Mouse (Mus musculus): Measurements from ENCODE around the gene Cdh1. TPM values are rescaled to one million over a fixed set of nuclear protein-coding genes. Genes with fewer than 3 reads are reported as not detected.
A peak's percentile ranks its signal among the peaks of the same experiment; 100 is the strongest.

Gene Cdh1
- polyA plus RNA-seq, 1 experiment from 2014 or later = 26.5 TPM

DNA sequence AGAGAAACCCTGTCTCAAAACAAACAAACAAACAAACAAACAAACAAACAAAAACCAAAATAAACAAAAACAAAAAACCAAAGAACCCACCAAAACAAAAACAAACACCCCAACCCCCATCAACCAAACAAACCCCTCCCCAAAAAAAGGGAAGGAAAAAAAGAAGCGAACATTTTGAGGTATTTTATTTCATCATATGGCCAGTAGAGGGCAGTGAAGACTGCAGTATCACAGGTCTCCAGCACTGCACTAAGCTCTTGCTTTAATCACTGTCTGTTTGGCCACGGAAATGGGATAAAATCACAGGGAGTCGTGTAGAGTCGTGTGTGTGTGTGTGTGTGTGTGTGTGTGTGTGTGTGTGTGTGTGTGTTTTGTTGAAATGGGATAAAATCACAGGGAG, 84.3 kb downstream of the Cdh1 start:
- no peak overlapping the region for H3K9ac ChIP-seq (ENCODE audit: low read depth, low read length)
- no peaks in the 10 kb centered on the region for H3K27me3 ChIP-seq (ENCODE audit: control insufficient read depth, insufficient read depth, low read depth, low read length)
- no peak overlapping the region for H3K27ac ChIP-seq (ENCODE audit: low read length)
- WGBS (ENCODE audit: insufficient replicate concordance) = 1% methylated on average over 4 of the region's 4 CpGs
- H3K4me3 ChIP-seq (ENCODE audit: low read depth, low read length) = no peak overlapping the region
- H3K4me2 ChIP-seq (ENCODE audit: low read depth, low read length) = no peak overlapping the region
- H3K36me3 ChIP-seq (ENCODE audit: control insufficient read depth, insufficient read depth) = no peaks in the 10 kb centered on the region; the same call in 1 of the 2 replicates
- no peaks in the 10 kb centered on the region; the same call in none of the 2 replicates for H3K4me1 ChIP-seq (ENCODE audit: control insufficient read depth, low read depth, low read length)
- no peak for ATAC-seq (ENCODE audit: low read depth)
- H3K9me3 ChIP-seq (replicated peaks; ENCODE audit: control insufficient read depth, low read length) = no peaks in the 10 kb centered on the region

DNA sequence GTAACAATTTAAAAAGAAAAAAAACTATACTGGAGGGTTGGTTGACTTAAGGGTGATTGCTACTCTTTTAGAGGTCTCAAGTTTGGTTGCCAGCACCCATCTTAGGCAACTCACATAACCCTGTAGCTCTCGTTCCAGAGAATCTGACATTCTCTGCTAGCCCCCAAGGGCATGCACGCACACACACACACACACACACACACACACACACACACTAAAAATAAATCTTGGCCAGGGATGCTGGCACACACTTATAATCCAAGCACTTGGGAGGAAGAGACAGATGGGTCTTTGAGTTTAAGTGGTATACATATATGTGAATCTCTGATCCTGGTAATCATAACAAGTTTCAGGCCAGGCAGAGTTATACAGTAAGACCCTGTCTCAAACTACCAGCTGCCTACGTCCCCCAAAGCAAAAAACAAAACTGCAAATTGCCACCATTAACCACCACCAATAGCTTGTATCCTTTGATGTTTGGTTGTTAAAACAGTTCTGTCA, 94.6 kb downstream of the Cdh1 start:
- ATAC-seq (ENCODE audit: low read depth) = no peak
- Histone ChIP-seq H3K9me3 (replicated peaks; ENCODE audit: control insufficient read depth, low read length) (no peaks in the 10 kb centered on the region), H3K27me3 (ENCODE audit: control insufficient read depth, insufficient read depth, low read depth, low read length) (no peaks in the 10 kb centered on the region), H3K9ac (ENCODE audit: low read depth, low read length) (no peak overlapping the region), H3K4me1 (ENCODE audit: control insufficient read depth, low read depth, low read length) (no peaks in the 10 kb centered on the region; the same call in 1 of the 2 replicates), H3K4me3 (ENCODE audit: low read depth, low read length) (no peak overlapping the region), H3K36me3 (ENCODE audit: control insufficient read depth, insufficient read depth) (no peaks in the 10 kb centered on the region; the same call in none of the 2 replicates), H3K27ac (ENCODE audit: low read length) (no peak overlapping the region), H3K4me2 (ENCODE audit: low read depth, low read length) (no peak overlapping the region)
- 58% methylated on average over 3 of the region's 3 CpGs for WGBS (ENCODE audit: insufficient replicate concordance)

DNA sequence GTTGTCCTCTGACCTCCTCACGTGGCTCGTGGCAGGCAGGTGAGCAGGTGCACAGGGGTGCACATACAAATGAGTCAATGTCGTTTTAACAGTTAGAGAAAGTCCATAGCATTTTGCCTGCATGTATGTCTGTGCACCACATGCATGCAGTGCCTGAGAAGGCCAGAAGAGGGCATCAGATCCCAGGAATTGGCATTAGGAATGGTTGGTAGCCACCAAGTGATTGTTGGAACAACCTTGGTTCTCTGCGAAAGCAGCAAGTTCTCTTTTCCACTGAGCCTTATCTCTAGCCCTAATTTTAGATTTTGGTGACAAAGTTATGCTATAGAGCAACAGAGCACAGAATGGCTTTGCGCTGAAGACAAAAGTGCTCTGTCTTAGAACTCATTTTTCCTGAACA, 96.4 kb downstream of the Cdh1 start:
- Histone ChIP-seq H3K4me2 (ENCODE audit: low read depth, low read length) (no peak overlapping the region), H3K9ac (ENCODE audit: low read depth, low read length) (no peak overlapping the region), H3K27me3 (ENCODE audit: control insufficient read depth, insufficient read depth, low read depth, low read length) (no peaks in the 10 kb centered on the region), H3K4me1 (ENCODE audit: control insufficient read depth, low read depth, low read length) (no peaks in the 10 kb centered on the region; the same call in 1 of the 2 replicates), H3K27ac (ENCODE audit: low read length) (no peak overlapping the region), H3K9me3 (replicated peaks; ENCODE audit: control insufficient read depth, low read length) (no peaks in the 10 kb centered on the region), H3K36me3 (ENCODE audit: control insufficient read depth, insufficient read depth) (no peaks in the 10 kb centered on the region; the same call in none of the 2 replicates), H3K4me3 (ENCODE audit: low read depth, low read length) (no peak overlapping the region)
- WGBS (ENCODE audit: insufficient replicate concordance) = 49% methylated on average over 5 of the region's 5 CpGs
- no peak for ATAC-seq (ENCODE audit: low read depth)

DNA sequence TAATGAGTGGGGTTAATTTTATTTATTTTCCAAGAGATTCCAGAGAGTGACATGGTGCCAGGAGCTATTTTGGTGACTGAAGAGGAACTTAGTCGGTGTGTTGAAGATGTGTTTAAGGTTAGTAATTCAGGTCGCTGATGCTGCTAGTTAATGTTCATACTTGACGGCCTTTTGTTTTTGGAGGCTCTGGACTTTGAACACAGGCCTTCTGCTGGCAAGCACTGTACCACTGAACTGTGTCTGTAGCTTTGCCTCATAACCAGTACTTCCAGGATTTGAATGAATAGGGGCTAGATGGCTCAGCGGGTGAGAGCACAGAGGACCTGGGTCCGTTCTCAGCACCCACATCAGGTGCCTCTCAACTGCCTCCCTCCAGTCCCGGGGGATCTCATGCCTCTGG, 97.0 kb downstream of the Cdh1 start:
- H3K27me3 ChIP-seq (ENCODE audit: control insufficient read depth, insufficient read depth, low read depth, low read length) = no peaks in the 10 kb centered on the region
- no peaks in the 10 kb centered on the region; the same call in none of the 2 replicates for H3K36me3 ChIP-seq (ENCODE audit: control insufficient read depth, insufficient read depth)
- H3K4me1 ChIP-seq (ENCODE audit: control insufficient read depth, low read depth, low read length) = no peaks in the 10 kb centered on the region; the same call in 1 of the 2 replicates
- no peak overlapping the region for H3K27ac ChIP-seq (ENCODE audit: low read length)
- 73% methylated on average over 6 of the region's 6 CpGs for WGBS (ENCODE audit: insufficient replicate concordance)
- H3K4me2 ChIP-seq (ENCODE audit: low read depth, low read length) = no peak overlapping the region
- no peak overlapping the region for H3K9ac ChIP-seq (ENCODE audit: low read depth, low read length)
- no peak overlapping the region for H3K4me3 ChIP-seq (ENCODE audit: low read depth, low read length)
- ATAC-seq (ENCODE audit: low read depth) = no peak
- H3K9me3 ChIP-seq (replicated peaks; ENCODE audit: control insufficient read depth, low read length) = no peaks in the 10 kb centered on the region

DNA sequence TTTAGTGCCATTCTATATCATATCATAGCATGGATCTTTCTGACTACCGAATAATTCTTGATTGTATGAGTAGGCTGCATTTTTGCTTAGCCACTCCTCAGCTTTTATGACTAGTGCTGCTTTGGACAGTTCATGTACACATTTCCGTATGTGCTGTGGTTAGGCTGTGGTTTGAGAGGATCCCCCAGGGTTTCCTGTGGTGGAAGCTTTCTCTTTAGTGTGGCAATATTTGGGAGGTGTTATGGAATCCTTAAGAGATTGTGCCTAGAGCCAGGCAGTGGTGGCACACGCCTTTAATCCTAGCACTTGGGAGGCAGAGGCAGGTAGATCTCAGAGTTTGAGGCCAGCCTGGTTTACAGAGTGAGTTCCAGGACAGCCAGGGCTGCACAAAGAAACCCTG, 98.2 kb downstream of the Cdh1 start:
- H3K27me3 ChIP-seq (ENCODE audit: control insufficient read depth, insufficient read depth, low read depth, low read length) = no peaks in the 10 kb centered on the region
- no peak overlapping the region for H3K9ac ChIP-seq (ENCODE audit: low read depth, low read length)
- no peaks in the 10 kb centered on the region for H3K9me3 ChIP-seq (replicated peaks; ENCODE audit: control insufficient read depth, low read length)
- no peaks in the 10 kb centered on the region; the same call in 1 of the 2 replicates for H3K4me1 ChIP-seq (ENCODE audit: control insufficient read depth, low read depth, low read length)
- no peaks in the 10 kb centered on the region; the same call in none of the 2 replicates for H3K36me3 ChIP-seq (ENCODE audit: control insufficient read depth, insufficient read depth)
- H3K4me3 ChIP-seq (ENCODE audit: low read depth, low read length) = no peak overlapping the region
- no peak for ATAC-seq (ENCODE audit: low read depth)
- 30% methylated on average over 3 of the region's 3 CpGs for WGBS (ENCODE audit: insufficient replicate concordance)
- H3K4me2 ChIP-seq (ENCODE audit: low read depth, low read length) = peak overlapping the region; percentile 19; the same call in 1 of the 2 replicates
- H3K27ac ChIP-seq (ENCODE audit: low read length) = no peak overlapping the region

DNA sequence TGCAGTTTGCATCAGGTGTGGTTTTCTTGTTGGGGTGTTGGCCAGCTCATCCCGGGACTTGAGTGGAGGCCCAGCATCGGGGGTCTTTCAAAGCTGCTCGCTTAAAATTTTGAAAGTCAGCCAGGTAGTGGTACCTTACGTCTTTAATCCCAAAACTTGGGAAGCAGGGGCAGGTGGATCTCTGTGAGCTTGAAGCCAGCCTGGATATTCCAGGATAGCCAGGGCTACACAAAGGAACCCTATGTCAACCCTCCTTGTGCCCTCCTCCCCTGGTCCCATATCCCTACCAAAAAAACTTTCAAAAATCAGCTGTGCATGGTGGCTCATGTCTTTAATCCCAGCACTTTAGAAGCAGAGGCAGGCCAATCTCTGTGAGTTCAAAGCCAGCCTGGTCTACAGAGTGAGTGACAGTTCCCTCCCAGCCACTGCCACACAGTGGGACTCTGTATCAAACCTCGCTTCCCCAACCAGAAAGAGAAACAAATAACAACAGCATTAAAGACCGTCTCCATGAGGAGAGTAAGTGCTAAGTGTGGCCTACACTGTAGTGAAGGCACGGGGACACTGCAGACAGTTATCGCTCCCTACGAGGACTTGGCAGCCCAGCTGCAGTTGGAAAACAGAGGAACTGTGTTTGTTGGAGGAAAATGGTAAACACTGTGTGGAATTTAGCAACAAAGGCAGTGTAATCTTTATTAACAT, 101.2 kb downstream of the Cdh1 start:
- Histone ChIP-seq H3K27me3 (ENCODE audit: control insufficient read depth, insufficient read depth, low read depth, low read length) (no peaks in the 10 kb centered on the region), H3K4me3 (ENCODE audit: low read depth, low read length) (no peak overlapping the region), H3K4me2 (ENCODE audit: low read depth, low read length) (no peak overlapping the region), H3K27ac (ENCODE audit: low read length) (no peak overlapping the region), H3K9me3 (replicated peaks; ENCODE audit: control insufficient read depth, low read length) (no peaks in the 10 kb centered on the region), H3K4me1 (ENCODE audit: control insufficient read depth, low read depth, low read length) (no peaks in the 10 kb centered on the region; the same call in 1 of the 2 replicates), H3K9ac (ENCODE audit: low read depth, low read length) (no peak overlapping the region), H3K36me3 (ENCODE audit: control insufficient read depth, insufficient read depth) (no peaks in the 10 kb centered on the region; the same call in 1 of the 2 replicates)
- WGBS (ENCODE audit: insufficient replicate concordance) = 69% methylated on average over 9 of the region's 9 CpGs
- ATAC-seq (ENCODE audit: low read depth) = no peak

DNA sequence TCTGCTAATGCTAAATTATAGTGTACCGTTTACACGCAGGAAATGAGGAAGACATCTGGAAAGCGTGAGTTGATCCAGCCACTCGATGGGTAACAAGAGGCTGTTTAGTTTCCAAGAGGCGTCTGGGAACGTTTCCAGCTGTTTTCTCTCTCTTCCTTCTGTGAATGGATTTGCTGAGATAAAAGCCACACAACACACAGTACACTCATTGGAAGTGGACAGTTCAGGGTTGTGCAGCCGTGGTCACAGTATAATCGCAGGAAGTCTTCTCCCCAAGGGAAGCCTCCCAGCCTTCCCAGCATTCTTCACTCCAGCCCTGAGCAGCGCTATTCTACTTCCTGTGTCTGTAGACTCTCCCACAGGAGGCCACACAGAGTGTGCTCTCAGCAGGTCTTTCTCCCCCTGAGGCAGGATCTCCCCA, 101.8 kb downstream of the Cdh1 start:
- WGBS (ENCODE audit: insufficient replicate concordance) = 50% methylated on average over 9 of the region's 9 CpGs
- Histone ChIP-seq H3K36me3 (ENCODE audit: control insufficient read depth, insufficient read depth) (no peaks in the 10 kb centered on the region; the same call in 1 of the 2 replicates), H3K27ac (ENCODE audit: low read length) (no peak overlapping the region), H3K9ac (ENCODE audit: low read depth, low read length) (no peak overlapping the region), H3K27me3 (ENCODE audit: control insufficient read depth, insufficient read depth, low read depth, low read length) (no peaks in the 10 kb centered on the region), H3K9me3 (replicated peaks; ENCODE audit: control insufficient read depth, low read length) (no peaks in the 10 kb centered on the region), H3K4me3 (ENCODE audit: low read depth, low read length) (no peak overlapping the region), H3K4me1 (ENCODE audit: control insufficient read depth, low read depth, low read length) (no peaks in the 10 kb centered on the region; the same call in 1 of the 2 replicates), H3K4me2 (ENCODE audit: low read depth, low read length) (no peak overlapping the region)
- peak; percentile 71 for ATAC-seq (ENCODE audit: low read depth)

DNA sequence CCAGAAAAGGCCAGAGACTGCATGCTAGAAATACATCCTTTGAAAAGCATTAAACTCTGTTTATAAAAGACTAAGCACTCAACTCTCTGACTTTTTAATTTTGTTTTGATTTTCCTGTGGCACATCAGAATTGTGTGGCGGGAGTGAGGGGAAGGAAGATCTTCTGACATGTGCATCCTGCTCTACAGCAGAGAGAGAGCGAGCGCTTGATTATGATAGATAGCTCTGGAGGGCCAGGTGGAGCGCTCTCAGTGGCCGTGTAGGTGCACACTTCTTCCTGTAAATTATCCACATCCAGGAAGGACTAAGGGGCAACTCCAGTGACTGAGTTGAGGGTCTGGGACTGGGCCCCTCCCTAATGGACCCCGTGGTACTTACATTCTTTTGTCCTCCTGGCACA, 103.0 kb downstream of the Cdh1 start:
- Histone ChIP-seq H3K9ac (ENCODE audit: low read depth, low read length) (no peak overlapping the region), H3K9me3 (replicated peaks; ENCODE audit: control insufficient read depth, low read length) (no peaks in the 10 kb centered on the region), H3K4me3 (ENCODE audit: low read depth, low read length) (no peak overlapping the region), H3K27me3 (ENCODE audit: control insufficient read depth, insufficient read depth, low read depth, low read length) (no peaks in the 10 kb centered on the region), H3K36me3 (ENCODE audit: control insufficient read depth, insufficient read depth) (no peaks in the 10 kb centered on the region), H3K27ac (ENCODE audit: low read length) (no peak overlapping the region), H3K4me1 (ENCODE audit: control insufficient read depth, low read depth, low read length) (no peaks in the 10 kb centered on the region), H3K4me2 (ENCODE audit: low read depth, low read length) (no peak overlapping the region)
- no peak for ATAC-seq (ENCODE audit: low read depth)
- 71% methylated on average over 6 of the region's 6 CpGs for WGBS (ENCODE audit: insufficient replicate concordance)

DNA sequence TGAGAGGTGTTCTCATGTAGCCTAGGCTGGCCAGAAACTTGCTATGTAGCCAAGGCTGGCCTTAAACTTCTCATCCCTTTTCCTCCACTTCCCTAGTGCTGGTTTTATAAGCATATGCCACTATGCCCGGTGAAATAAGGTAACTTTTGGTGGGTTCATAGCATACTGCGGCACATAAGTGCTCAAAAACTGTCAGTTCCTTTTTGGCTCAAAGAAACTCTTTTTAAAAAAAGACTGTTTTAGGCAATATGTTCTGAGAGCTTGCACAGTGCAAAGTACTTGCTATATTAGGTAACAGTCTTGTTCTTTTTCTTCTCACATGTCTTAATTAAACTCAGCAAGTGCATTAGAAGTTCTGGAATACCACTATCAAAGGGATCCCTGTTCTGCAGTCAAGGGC, 106.9 kb downstream of the Cdh1 start:
- WGBS (ENCODE audit: insufficient replicate concordance) = 73% methylated on average over 2 of the region's 2 CpGs
- H3K9ac ChIP-seq (ENCODE audit: low read depth, low read length) = no peak overlapping the region

More for the DNA sequence above, 106.9 kb downstream of the Cdh1 start:
- no peaks in the 10 kb centered on the region for H3K36me3 ChIP-seq (ENCODE audit: control insufficient read depth, insufficient read depth)
- H3K4me3 ChIP-seq (ENCODE audit: low read depth, low read length) = no peak overlapping the region
- H3K4me2 ChIP-seq (ENCODE audit: low read depth, low read length) = no peak overlapping the region
- no peak overlapping the region for H3K27ac ChIP-seq (ENCODE audit: low read length)
- H3K9me3 ChIP-seq (replicated peaks; ENCODE audit: control insufficient read depth, low read length) = no peaks in the 10 kb centered on the region
- no peak for ATAC-seq (ENCODE audit: low read depth)
- no peaks in the 10 kb centered on the region for H3K27me3 ChIP-seq (ENCODE audit: control insufficient read depth, insufficient read depth, low read depth, low read length)
- H3K4me1 ChIP-seq (ENCODE audit: control insufficient read depth, low read depth, low read length) = no peaks in the 10 kb centered on the region
